17 mouse cellular contexts compared by ENCODE assay signal in the genomic region with DNA sequence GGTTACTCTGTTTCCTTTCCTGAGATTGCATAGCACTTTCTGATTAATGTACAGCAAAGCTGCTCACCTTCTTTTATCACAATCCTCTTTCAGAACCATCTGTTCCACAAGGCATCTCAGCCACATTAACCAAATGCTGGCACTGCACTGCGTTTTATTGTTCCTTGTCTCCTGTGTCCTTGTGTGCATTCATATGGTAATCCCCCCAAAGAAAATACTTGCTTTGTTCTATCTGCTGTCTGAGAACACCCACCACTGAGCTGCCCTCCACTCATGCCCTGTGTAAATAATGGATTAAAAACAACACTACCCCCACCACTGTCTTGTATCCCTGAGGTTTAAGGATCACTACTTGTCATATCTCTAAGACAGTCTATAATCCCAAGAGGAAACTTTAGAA.
DNase-seq lines count a peak whose midpoint lies in the region; ATAC-seq and TF ChIP-seq lines count a peak whose summit lies in the region.
"Had no signal": no experiment of that assay in that cellular context is flagged by ENCODE, and none has a peak within 500 bp of the region (broad histone marks: within the 10 kb centered on the region; RNA-seq: fewer than 3 reads in every experiment).

No protein-coding gene starts in this region.

- H3K4me1 ChIP-seq in hindbrain, embryonic 11.5 days (replicated peaks; ENCODE audit: control insufficient read depth, insufficient read depth, low read length) = no peaks in the 10 kb centered on the region
- H3K4me1 ChIP-seq in hindbrain, postnatal 0 days (ENCODE audit: insufficient read depth, low read length) = no peaks in the 10 kb centered on the region
- H3K4me1 ChIP-seq in ES-Bruce4 (ENCODE audit: control insufficient read depth, insufficient read depth, low read length) = no peaks in the 10 kb centered on the region
- H3K4me1 ChIP-seq in hindbrain, embryonic 14.5 days (replicated peaks; ENCODE audit: control insufficient read depth, insufficient read depth, low read length) = no peaks in the 10 kb centered on the region
- H3K4me1 ChIP-seq: limb, embryonic 13.5 days; megakaryocyte, embryonic 14.5 days had no signal

- 19% methylated on average over 1 of the region's 1 CpGs for WGBS in hindbrain, embryonic 11.5 days
- 17% methylated on average over 1 of the region's 1 CpGs for WGBS in hindbrain, postnatal 0 days
- WGBS in hindbrain, embryonic 14.5 days = 15% methylated on average over 1 of the region's 1 CpGs

- peak; percentile 91 for ATAC-seq in hindbrain, embryonic 11.5 days (ENCODE audit: low FRiP score)
- ATAC-seq in hindbrain, postnatal 0 days = no peak
- ATAC-seq in hindbrain, embryonic 14.5 days (ENCODE audit: low FRiP score) = peak; percentile 59; the same call in 1 of the 2 replicates

- TF ChIP-seq CTCF in hindbrain, postnatal 0 days (IDR thresholded peaks at IDR 0.05; ENCODE audit: low read depth) = no peak
- no peak for TF ChIP-seq CTCF in ES-Bruce4 (IDR thresholded peaks at IDR 0.05; ENCODE audit: low read depth, low read length)

- no peak overlapping the region for H3K9ac ChIP-seq in hindbrain, embryonic 11.5 days (ENCODE audit: low read depth, low read length)
- H3K9ac ChIP-seq in hindbrain, postnatal 0 days (replicated peaks; ENCODE audit: low read length) = no peak overlapping the region
- no peak overlapping the region for H3K9ac ChIP-seq in ES-Bruce4 (ENCODE audit: low read depth, poor library complexity, severe bottlenecking)
- H3K9ac ChIP-seq in hindbrain, embryonic 14.5 days = no peak overlapping the region
- H3K9ac ChIP-seq: limb, embryonic 13.5 days; liver, embryonic 14.5 days had no signal

- H3K4me2 ChIP-seq in hindbrain, embryonic 11.5 days (replicated peaks; ENCODE audit: low read depth, low read length) = no peak overlapping the region
- H3K4me2 ChIP-seq in hindbrain, postnatal 0 days (ENCODE audit: low read depth, low read length) = no peak overlapping the region
- no peak overlapping the region for H3K4me2 ChIP-seq in hindbrain, embryonic 14.5 days (replicated peaks)
- H3K4me2 ChIP-seq: limb, embryonic 13.5 days had no signal

- no peak overlapping the region for H3K4me3 ChIP-seq in hindbrain, embryonic 11.5 days (ENCODE audit: low read depth, low read length)
- H3K4me3 ChIP-seq in hindbrain, postnatal 0 days (ENCODE audit: low read length) = no peak overlapping the region
- no peak overlapping the region for H3K4me3 ChIP-seq in ES-Bruce4 (ENCODE audit: low read depth, low read length)
- no peak overlapping the region for H3K4me3 ChIP-seq in hindbrain, embryonic 14.5 days (replicated peaks; ENCODE audit: low read length)
- H3K4me3 ChIP-seq: limb, embryonic 13.5 days; megakaryocyte, embryonic 14.5 days had no signal

- TF ChIP-seq POLR2A in ES-Bruce4 (IDR thresholded peaks at IDR 0.05; ENCODE audit: insufficient read depth, low read length) = no peak

- TF ChIP-seq EP300 in ES-Bruce4 (IDR thresholded peaks at IDR 0.05; ENCODE audit: insufficient read depth, low read depth, low read length) = 0 out of 2 replicates have a peak, but pooled peaks have one; percentile 29

- H3K9me3 ChIP-seq in hindbrain, embryonic 11.5 days (ENCODE audit: control insufficient read depth, low read length) = no peaks in the 10 kb centered on the region
- H3K9me3 ChIP-seq in hindbrain, postnatal 0 days (ENCODE audit: low read length) = 0 out of 2 replicates have a peak, but pooled peaks cover 3% of the 10 kb centered on the region
- no peaks in the 10 kb centered on the region for H3K9me3 ChIP-seq in ES-Bruce4 (replicated peaks; ENCODE audit: control insufficient read depth, insufficient read depth, low read length, poor library complexity, severe bottlenecking)
- H3K9me3 ChIP-seq in hindbrain, embryonic 14.5 days (ENCODE audit: control insufficient read depth, low read length) = no peaks in the 10 kb centered on the region
- H3K9me3 ChIP-seq: limb, embryonic 13.5 days had no signal

- peak overlapping the region; percentile 65 for H3K27ac ChIP-seq in hindbrain, embryonic 11.5 days (ENCODE audit: low read depth, low read length)
- H3K27ac ChIP-seq in hindbrain, postnatal 0 days = no peak overlapping the region
- no peak overlapping the region for H3K27ac ChIP-seq in ES-Bruce4 (ENCODE audit: insufficient read depth, low read length)
- H3K27ac ChIP-seq in hindbrain, embryonic 14.5 days = no peak overlapping the region
- H3K27ac ChIP-seq: limb, embryonic 13.5 days; liver, embryonic 14.5 days had no signal

- DNase-seq in hindbrain, embryonic 11.5 days (ENCODE audit: low spot score) = peak; percentile 51
- no peak for DNase-seq in hindbrain, postnatal 0 days (ENCODE audit: low spot score)
- DNase-seq in ZHBTc4 (ENCODE audit: low read depth, low spot score) = peak; percentile 72
- no peak for DNase-seq in hindbrain, embryonic 14.5 days (ENCODE audit: low spot score)
- no peak for DNase-seq in thymus, postnatal 25 days
- no peak for DNase-seq in kidney, postnatal 36 days
- DNase-seq: B cell, adult 2 months; cerebellum, adult 11 months; cerebellum, postnatal 14 days; gastrocnemius, postnatal 14 days; kidney, adult 18-20 months; kidney, postnatal 14 days; layer of hippocampus, adult 9-11 months had no signal

- no peaks in the 10 kb centered on the region for H3K27me3 ChIP-seq in hindbrain, embryonic 11.5 days (ENCODE audit: control insufficient read depth, insufficient read depth, low read length)
- no peaks in the 10 kb centered on the region for H3K27me3 ChIP-seq in hindbrain, postnatal 0 days (ENCODE audit: insufficient read depth, low read length)
- H3K27me3 ChIP-seq in ES-Bruce4 (ENCODE audit: control insufficient read depth, insufficient read depth, low read length, poor library complexity, severe bottlenecking) = 0 out of 2 replicates have a peak, but pooled peaks cover 1% of the 10 kb centered on the region
- H3K27me3 ChIP-seq in hindbrain, embryonic 14.5 days (ENCODE audit: control insufficient read depth, insufficient read depth, low read length) = no peaks in the 10 kb centered on the region
- H3K27me3 ChIP-seq: limb, embryonic 13.5 days; megakaryocyte, embryonic 14.5 days had no signal

- no peaks in the 10 kb centered on the region for H3K36me3 ChIP-seq in hindbrain, embryonic 11.5 days (ENCODE audit: control insufficient read depth, insufficient read depth, low read length)
- no peaks in the 10 kb centered on the region for H3K36me3 ChIP-seq in hindbrain, postnatal 0 days (ENCODE audit: insufficient read depth, low read length)
- H3K36me3 ChIP-seq in ES-Bruce4 (ENCODE audit: control insufficient read depth, insufficient read depth, low read length, poor library complexity, severe bottlenecking) = no peaks in the 10 kb centered on the region
- H3K36me3 ChIP-seq in hindbrain, embryonic 14.5 days (replicated peaks; ENCODE audit: control insufficient read depth, insufficient read depth) = no peaks in the 10 kb centered on the region
- H3K36me3 ChIP-seq: limb, embryonic 13.5 days had no signal

Comparison
In these comparisons a context has a peak if more than half of its experiments do, and no peak if none do; other contexts are left out.
1. DNase-seq: peak in hindbrain, embryonic 11.5 days (single experiment) and ZHBTc4 (single experiment); none in hindbrain, postnatal 0 days (single experiment), hindbrain, embryonic 14.5 days (single experiment), thymus, postnatal 25 days (single experiment) and kidney, postnatal 36 days (0 of 2).